Mouse (Mus musculus) adrenal gland, adult 8-10 months (tissue): ENCODE measurements at regions not wholly inside any gene's neighbourhood (a gene's known extent, or its start where the extent isn't known, plus 50 kb on each side); places are given as distances from the start of the nearest gene placed in this dataset.
"Not testable (repeated sequence)": the region's sequence is repeated elsewhere in the genome, so short reads cannot be mapped to it uniquely, and the experiment has no call there.

ENCODE experiments used
- DNase-seq: peaks from one replicate; pipeline ENCODE4 v3.0.0; 2022

DNA sequence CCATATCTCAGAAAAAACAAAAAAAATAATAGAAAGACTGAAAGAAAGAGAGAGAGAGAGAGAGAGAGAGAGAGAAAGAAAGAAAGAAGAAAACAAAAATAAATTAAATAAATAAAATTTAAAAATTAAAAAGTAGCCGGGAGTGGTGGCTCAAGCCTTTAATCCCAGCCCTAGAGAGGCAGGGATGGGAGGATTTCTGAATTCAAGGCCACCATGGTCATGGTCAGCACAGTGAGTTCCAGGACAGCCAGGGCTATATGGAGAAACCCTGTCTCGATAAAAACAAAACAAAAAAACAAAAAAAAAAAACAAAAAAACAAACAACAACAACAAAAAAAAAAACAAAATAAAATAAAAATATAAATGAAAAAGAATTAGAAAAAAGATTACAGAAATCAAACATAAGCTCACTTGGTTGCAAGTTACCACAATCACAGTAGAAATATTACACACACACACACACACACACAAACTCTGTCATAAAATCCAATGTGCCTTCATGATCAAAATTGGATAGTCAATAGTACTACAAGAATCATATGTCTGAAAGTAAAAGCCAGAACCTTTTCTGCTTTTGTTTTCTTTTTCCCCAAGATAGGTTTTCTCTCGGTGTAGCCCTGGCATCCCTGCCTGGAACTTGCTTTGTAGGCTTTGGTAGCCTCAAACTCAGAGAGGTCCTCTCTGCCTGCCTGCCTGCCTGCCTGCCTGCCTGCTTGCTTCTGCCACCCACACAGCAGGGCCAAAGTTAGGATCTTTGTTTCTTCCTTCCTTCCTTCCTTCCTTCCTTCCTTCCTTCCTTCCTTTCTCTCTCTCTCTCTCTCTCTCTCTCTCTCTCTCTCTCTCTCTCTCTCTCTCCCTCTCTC lies 476.1 kb upstream of the Olfr161 start:
- DNase-seq = peak; percentile 27

DNA sequence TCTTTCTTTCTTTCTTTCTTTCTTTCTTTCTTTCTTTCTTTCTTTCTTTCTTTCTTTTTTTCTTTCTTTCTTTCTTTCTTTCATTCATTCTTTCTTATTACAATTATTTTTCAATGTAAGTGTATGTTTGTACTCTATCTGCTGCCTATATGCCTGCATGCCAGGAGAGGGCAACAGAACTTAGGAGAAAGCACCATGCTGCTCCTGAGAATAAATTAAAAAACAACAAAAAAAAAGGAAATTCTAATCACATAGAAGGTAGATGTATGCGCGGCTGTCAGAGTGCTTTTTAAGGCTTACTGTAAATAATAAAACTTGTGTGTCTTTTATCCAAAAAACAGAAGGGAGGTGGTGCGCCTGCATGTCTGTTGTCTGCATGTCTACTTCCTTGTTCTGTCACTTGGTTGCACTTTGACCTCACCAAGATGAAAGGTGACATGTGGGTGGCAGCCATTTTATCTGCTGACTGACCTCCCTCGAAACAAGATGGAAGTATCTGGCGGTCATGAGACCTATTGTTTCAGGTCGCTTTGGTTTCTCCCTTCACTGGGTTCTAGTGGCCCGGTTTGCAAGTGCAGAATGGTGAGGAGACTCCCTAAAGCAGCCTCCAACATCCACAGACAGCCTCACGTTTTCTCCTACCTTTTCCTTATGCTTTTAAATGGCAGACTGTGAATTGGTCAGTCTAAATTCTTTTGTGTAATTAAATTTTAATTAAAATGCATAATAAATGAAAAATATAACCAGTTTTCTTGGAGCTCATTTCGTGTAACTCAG lies 475.3 kb upstream of the Olfr161 start:
- peak; percentile 15 for DNase-seq

DNA sequence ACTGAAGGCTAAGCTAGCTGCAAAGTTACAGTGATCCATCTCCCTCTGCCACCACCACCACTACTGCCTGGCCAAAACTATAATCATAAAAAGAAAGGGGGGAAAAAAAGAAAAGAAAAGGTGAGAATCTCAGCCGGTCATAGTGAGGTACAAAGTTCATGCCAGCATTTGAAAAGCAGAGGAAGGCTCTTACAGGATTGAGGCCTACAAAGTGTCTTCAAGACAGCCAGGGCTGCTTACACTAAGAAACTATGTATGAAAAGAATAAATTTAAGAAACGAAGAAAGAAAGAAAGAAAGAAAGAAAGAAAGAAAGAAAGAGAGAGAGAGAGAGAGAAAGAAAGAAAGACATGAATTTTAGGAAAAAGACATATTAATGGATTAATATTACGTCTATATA lies 474.7 kb upstream of the Olfr161 start:
- peak; percentile 4 for DNase-seq

DNA sequence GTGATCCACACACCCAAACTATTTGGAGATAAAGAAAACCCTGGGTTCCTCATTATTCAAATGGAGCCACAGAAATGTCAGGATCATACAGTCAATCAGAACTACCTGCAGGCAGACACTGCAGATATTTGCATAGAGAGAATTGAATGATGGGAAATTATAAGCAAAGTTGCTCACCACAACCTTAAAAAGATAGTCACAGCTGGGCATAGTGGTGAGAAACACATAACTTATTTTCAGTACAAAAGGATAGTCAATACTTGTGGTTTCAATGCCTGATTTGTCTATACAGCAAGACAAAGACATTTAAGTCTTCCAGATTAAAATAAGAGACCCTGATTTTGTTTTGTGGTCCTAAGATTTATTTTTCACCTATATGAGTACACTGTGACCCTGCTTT lies 469.6 kb upstream of the Olfr161 start:
- DNase-seq = not testable (repeated sequence)

DNA sequence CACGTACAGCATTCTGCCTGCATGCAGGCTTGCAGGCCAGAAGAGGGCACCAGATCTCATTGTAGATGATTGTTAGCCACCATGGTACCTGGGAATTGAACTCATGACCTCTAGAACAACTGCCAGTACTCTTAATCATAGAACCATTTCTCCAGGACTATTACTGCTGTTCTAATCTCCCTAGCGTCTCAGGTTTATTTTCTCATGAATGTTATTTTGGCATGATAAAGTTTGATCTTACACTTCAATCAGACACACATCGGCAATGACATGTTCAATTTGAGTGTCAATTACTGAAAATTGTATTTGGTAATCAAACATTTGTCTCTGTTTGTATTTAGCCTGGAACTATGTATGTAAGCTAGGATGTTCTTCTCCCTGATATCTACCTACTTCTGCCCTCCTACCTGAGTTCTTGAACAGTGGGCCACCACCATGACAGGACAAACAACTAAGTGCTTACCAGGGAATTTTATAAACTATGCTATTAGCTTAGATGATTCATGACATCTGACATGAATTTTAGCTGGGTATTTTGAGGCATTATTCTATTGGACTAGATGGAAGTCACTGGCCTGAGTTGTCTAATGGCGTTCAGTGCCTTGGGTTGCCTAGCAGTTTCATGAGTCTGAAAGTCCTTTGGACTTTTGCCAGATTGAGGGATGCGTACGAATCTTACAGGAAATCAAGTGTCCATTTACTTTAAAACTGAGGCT lies 468.5 kb upstream of the Olfr161 start:
- not testable (repeated sequence) for DNase-seq

DNA sequence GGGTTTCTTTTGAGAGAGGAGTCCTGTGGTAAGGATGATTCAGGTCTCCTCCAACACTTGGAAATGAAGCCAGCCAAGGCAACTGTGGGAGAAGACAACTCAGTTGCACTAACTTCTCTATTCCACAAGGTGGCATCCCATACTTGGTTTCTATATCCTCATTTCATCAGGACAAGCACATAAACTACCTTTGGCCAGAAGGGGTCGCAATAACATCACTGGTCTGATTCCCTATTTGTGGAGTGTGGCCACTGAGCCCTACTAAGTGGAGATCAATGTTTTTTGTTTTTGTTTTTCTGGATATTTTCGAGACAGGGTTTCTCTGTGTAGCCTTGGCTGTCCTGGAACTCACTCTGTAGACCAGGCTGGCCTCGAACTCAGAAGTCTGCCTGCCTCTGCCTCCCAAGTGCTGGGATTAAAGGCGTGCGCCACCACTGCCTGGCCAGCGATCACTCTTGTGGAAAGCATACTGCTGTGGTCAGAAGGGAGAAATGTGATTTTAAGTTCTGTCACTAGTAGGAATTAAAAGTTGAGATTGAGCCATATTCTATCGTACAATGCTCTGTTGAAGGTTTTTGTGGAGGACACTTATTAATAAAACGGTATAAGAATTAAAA lies 467.9 kb upstream of the Olfr161 start:
- peak; percentile 51 for DNase-seq

DNA sequence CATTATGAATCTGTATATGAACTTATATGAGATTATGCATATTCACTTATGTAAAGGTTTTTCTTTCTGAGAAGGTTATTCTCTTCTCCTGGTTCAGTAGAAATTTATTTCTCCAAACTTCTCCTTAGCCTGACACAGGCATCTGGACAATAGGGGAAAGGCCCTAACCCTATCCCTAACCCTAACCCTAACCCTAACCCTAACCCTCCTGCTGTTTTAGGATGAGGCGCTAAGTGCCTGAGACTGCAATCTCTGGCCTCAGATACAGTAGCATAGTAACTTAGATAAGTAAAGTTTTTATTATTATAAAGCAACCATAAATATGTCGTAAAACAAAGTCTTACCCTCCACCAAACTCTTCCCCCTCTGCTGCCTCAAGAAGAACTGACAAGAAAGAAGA lies 463.5 kb upstream of the Olfr161 start:
- DNase-seq = not testable (repeated sequence)
